Mouse (Mus musculus): ENCODE results near the gene Cfap77. TPM values are rescaled to one million over a fixed set of nuclear protein-coding genes. Genes with fewer than 3 reads are reported as not detected.

Cfap77 gene
- polyA plus RNA-seq, 1 experiment from 2014 or later, result 0.51 TPM

GRCm38 (mm10) chr2:28956874-28957273, 98.0 kb downstream of the Cfap77 start:
- ATAC-seq (ENCODE audit: low FRiP score) (no peak), DNase-seq (ENCODE audit: low spot score) (no peak)
- Histone ChIP-seq H3K36me3 (ENCODE audit: control insufficient read depth, insufficient read depth, low read length) (0 out of 2 replicates have a peak, but pooled peaks cover 2% of the 10 kb centered on the region), H3K4me1 (replicated peaks; ENCODE audit: control insufficient read depth, insufficient read depth, low read length) (peaks cover 4% of the 10 kb centered on the region; the same call in 1 of the 2 replicates), H3K27me3 (ENCODE audit: control insufficient read depth, insufficient read depth, low read length) (no peaks in the 10 kb centered on the region; the same call in 1 of the 2 replicates), H3K4me2 (replicated peaks; ENCODE audit: low read depth, low read length) (no peak overlapping the region), H3K9ac (ENCODE audit: low read depth, low read length) (no peak overlapping the region), H3K27ac (ENCODE audit: low read depth, low read length) (no peak overlapping the region), H3K4me3 (ENCODE audit: low read depth, low read length) (no peak overlapping the region), H3K9me3 (ENCODE audit: control insufficient read depth, low read length) (no peaks in the 10 kb centered on the region)
- 85% methylated on average over 4 of the region's 4 CpGs for WGBS

- Histone ChIP-seq H3K9ac (ENCODE audit: low read depth, low read length) (no peak overlapping the region), H3K4me3 (ENCODE audit: low read depth, low read length) (no peak overlapping the region), H3K36me3 (ENCODE audit: control insufficient read depth, insufficient read depth, low read length) (0 out of 2 replicates have a peak, but pooled peaks cover 2% of the 10 kb centered on the region), H3K4me2 (replicated peaks; ENCODE audit: low read depth, low read length) (no peak overlapping the region), H3K4me1 (replicated peaks; ENCODE audit: control insufficient read depth, insufficient read depth, low read length) (peaks cover 4% of the 10 kb centered on the region; the same call in 1 of the 2 replicates), H3K27ac (ENCODE audit: low read depth, low read length) (no peak overlapping the region), H3K9me3 (ENCODE audit: control insufficient read depth, low read length) (no peaks in the 10 kb centered on the region), H3K27me3 (ENCODE audit: control insufficient read depth, insufficient read depth, low read length) (no peaks in the 10 kb centered on the region; the same call in 1 of the 2 replicates)
- ATAC-seq (ENCODE audit: low FRiP score) (no peak), DNase-seq (ENCODE audit: low spot score) (peak; percentile 30)
- 65% methylated on average over 9 of the region's 9 CpGs for WGBS
Observed at GRCm38 (mm10) chr2:28954595-28954994, 100.3 kb downstream of the Cfap77 start.

- H3K4me2 ChIP-seq (replicated peaks; ENCODE audit: low read depth, low read length), result no peak overlapping the region
- H3K27ac ChIP-seq (ENCODE audit: low read depth, low read length), result no peak overlapping the region
- H3K27me3 ChIP-seq (ENCODE audit: control insufficient read depth, insufficient read depth, low read length), result peaks cover 3% of the 10 kb centered on the region; the same call in 1 of the 2 replicates
- H3K4me1 ChIP-seq (replicated peaks; ENCODE audit: control insufficient read depth, insufficient read depth, low read length), result peaks cover 4% of the 10 kb centered on the region; the same call in 1 of the 2 replicates
- 30% methylated on average over 8 of the region's 8 CpGs for WGBS
- peak; percentile 25 for DNase-seq (ENCODE audit: low spot score)
- H3K9me3 ChIP-seq (ENCODE audit: control insufficient read depth, low read length), result no peaks in the 10 kb centered on the region
- H3K36me3 ChIP-seq (ENCODE audit: control insufficient read depth, insufficient read depth, low read length), result 0 out of 2 replicates have a peak, but pooled peaks cover 2% of the 10 kb centered on the region
- H3K4me3 ChIP-seq (ENCODE audit: low read depth, low read length), result no peak overlapping the region
- ATAC-seq (ENCODE audit: low FRiP score), result no peak
- no peak overlapping the region for H3K9ac ChIP-seq (ENCODE audit: low read depth, low read length)
Observed at GRCm38 (mm10) chr2:28952981-28953380, 101.9 kb downstream of the Cfap77 start.

GRCm38 (mm10) chr2:28946312-28946711, 108.6 kb downstream of the Cfap77 start:
- peaks cover 7% of the 10 kb centered on the region; the same call in 1 of the 2 replicates for H3K27me3 ChIP-seq (ENCODE audit: control insufficient read depth, insufficient read depth, low read length)
- H3K36me3 ChIP-seq (ENCODE audit: control insufficient read depth, insufficient read depth, low read length), result no peaks in the 10 kb centered on the region
- WGBS, result 74% methylated on average over 3 of the region's 3 CpGs

GRCm38 (mm10) chr2:28945388-28945787, 109.5 kb downstream of the Cfap77 start:
- H3K9ac ChIP-seq (ENCODE audit: low read depth, low read length), result no peak overlapping the region
- H3K4me1 ChIP-seq (replicated peaks; ENCODE audit: control insufficient read depth, insufficient read depth, low read length), result peaks cover 10% of the 10 kb centered on the region
- H3K27me3 ChIP-seq (ENCODE audit: control insufficient read depth, insufficient read depth, low read length), result peaks cover 12% of the 10 kb centered on the region
- H3K9me3 ChIP-seq (ENCODE audit: control insufficient read depth, low read length), result no peaks in the 10 kb centered on the region
- no peak overlapping the region for H3K27ac ChIP-seq (ENCODE audit: low read depth, low read length)
- no peaks in the 10 kb centered on the region for H3K36me3 ChIP-seq (ENCODE audit: control insufficient read depth, insufficient read depth, low read length)
- peak; percentile 46 for DNase-seq (ENCODE audit: low spot score)
- ATAC-seq (ENCODE audit: low FRiP score), result no peak
- H3K4me2 ChIP-seq (replicated peaks; ENCODE audit: low read depth, low read length), result no peak overlapping the region
- 52% methylated on average over 6 of the region's 6 CpGs for WGBS
- no peak overlapping the region for H3K4me3 ChIP-seq (ENCODE audit: low read depth, low read length)

More at GRCm38 (mm10) chr2:28946312-28946711, 108.6 kb downstream of the Cfap77 start:
- no peak for ATAC-seq (ENCODE audit: low FRiP score)
- Histone ChIP-seq H3K27ac (ENCODE audit: low read depth, low read length) (no peak overlapping the region), H3K4me3 (ENCODE audit: low read depth, low read length) (no peak overlapping the region), H3K4me1 (replicated peaks; ENCODE audit: control insufficient read depth, insufficient read depth, low read length) (peaks cover 10% of the 10 kb centered on the region), H3K9me3 (ENCODE audit: control insufficient read depth, low read length) (no peaks in the 10 kb centered on the region), H3K4me2 (replicated peaks; ENCODE audit: low read depth, low read length) (no peak overlapping the region), H3K9ac (ENCODE audit: low read depth, low read length) (no peak overlapping the region)
- no peak for DNase-seq (ENCODE audit: low spot score)

GRCm38 (mm10) chr2:28943666-28944516, 111.0 kb downstream of the Cfap77 start:
- H3K27ac ChIP-seq (ENCODE audit: low read depth, low read length), result no peak overlapping the region
- peaks cover 12% of the 10 kb centered on the region for H3K27me3 ChIP-seq (ENCODE audit: control insufficient read depth, insufficient read depth, low read length)
- no peaks in the 10 kb centered on the region for H3K9me3 ChIP-seq (ENCODE audit: control insufficient read depth, low read length)
- ATAC-seq (ENCODE audit: low FRiP score) (no peak), DNase-seq (ENCODE audit: low spot score) (peak; percentile 50)
- H3K4me3 ChIP-seq (ENCODE audit: low read depth, low read length), result no peak overlapping the region
- H3K36me3 ChIP-seq (ENCODE audit: control insufficient read depth, insufficient read depth, low read length), result no peaks in the 10 kb centered on the region
- H3K9ac ChIP-seq (ENCODE audit: low read depth, low read length), result no peak overlapping the region
- peaks cover 10% of the 10 kb centered on the region for H3K4me1 ChIP-seq (replicated peaks; ENCODE audit: control insufficient read depth, insufficient read depth, low read length)
- WGBS, result 34% methylated on average over 30 of the region's 30 CpGs
- H3K4me2 ChIP-seq (replicated peaks; ENCODE audit: low read depth, low read length), result no peak overlapping the region; the same call in 1 of the 2 replicates

- H3K27ac ChIP-seq (ENCODE audit: low read depth, low read length), result no peak overlapping the region
- DNase-seq (ENCODE audit: low spot score) (no peak), ATAC-seq (ENCODE audit: low FRiP score) (no peak)
- H3K36me3 ChIP-seq (ENCODE audit: control insufficient read depth, insufficient read depth, low read length), result no peaks in the 10 kb centered on the region
- no peak overlapping the region for H3K4me2 ChIP-seq (replicated peaks; ENCODE audit: low read depth, low read length)
- H3K4me3 ChIP-seq (ENCODE audit: low read depth, low read length), result no peak overlapping the region
- H3K4me1 ChIP-seq (replicated peaks; ENCODE audit: control insufficient read depth, insufficient read depth, low read length), result no peaks in the 10 kb centered on the region
- H3K9ac ChIP-seq (ENCODE audit: low read depth, low read length), result no peak overlapping the region
- no peaks in the 10 kb centered on the region for H3K9me3 ChIP-seq (ENCODE audit: control insufficient read depth, low read length)
- H3K27me3 ChIP-seq (ENCODE audit: control insufficient read depth, insufficient read depth, low read length), result peaks cover 7% of the 10 kb centered on the region; the same call in 1 of the 2 replicates
- WGBS, result 78% methylated on average over 7 of the region's 7 CpGs
Observed at GRCm38 (mm10) chr2:28938997-28939396, 115.9 kb downstream of the Cfap77 start.

GRCm38 (mm10) chr2:28930571-28930970, 124.3 kb downstream of the Cfap77 start:
- Histone ChIP-seq H3K9me3 (ENCODE audit: control insufficient read depth, low read length) (no peaks in the 10 kb centered on the region), H3K4me3 (ENCODE audit: low read depth, low read length) (no peak overlapping the region), H3K27ac (ENCODE audit: low read depth, low read length) (no peak overlapping the region), H3K9ac (ENCODE audit: low read depth, low read length) (no peak overlapping the region), H3K36me3 (ENCODE audit: control insufficient read depth, insufficient read depth, low read length) (no peaks in the 10 kb centered on the region), H3K4me1 (replicated peaks; ENCODE audit: control insufficient read depth, insufficient read depth, low read length) (no peaks in the 10 kb centered on the region), H3K27me3 (ENCODE audit: control insufficient read depth, insufficient read depth, low read length) (peaks cover 12% of the 10 kb centered on the region), H3K4me2 (replicated peaks; ENCODE audit: low read depth, low read length) (no peak overlapping the region)
- 92% methylated on average over 3 of the region's 3 CpGs for WGBS
- DNase-seq (ENCODE audit: low spot score) (no peak), ATAC-seq (ENCODE audit: low FRiP score) (no peak)

Data from hindbrain, embryonic 11.5 days (tissue).